Mouse (Mus musculus) forebrain, embryonic 14.5 days (tissue): ENCODE measurements around the gene Trhr2. TPM values are rescaled to one million over a fixed set of nuclear protein-coding genes. Genes with fewer than 3 reads are reported as not detected.
"Not testable (repeated sequence)": the region's sequence is repeated elsewhere in the genome, so short reads cannot be mapped to it uniquely, and the experiment has no call there.

Source experiments
- ATAC-seq: fragments of 200-750 bp; cut with Nextera tagmentation; 2 replicates; pipeline ENCODE4 v1.8.0; 2017; ENCODE audit warnings: mild to moderate bottlenecking, moderate library complexity
- DNase-seq: peaks from one replicate; pipeline ENCODE4 v3.0.0-alpha.2; 2015; ENCODE audit warnings: low spot score
- H3K27ac ChIP-seq: fragments of 300-500 bp; sonication (generic); 2 replicates; pipeline ENCODE4 v1.5.1; 2014; ENCODE audit warnings: low read depth, mild to moderate bottlenecking, control low read depth, low read length, moderate library complexity
- H3K27me3 ChIP-seq: fragments of 300-500 bp; sonication (generic); replicated peaks from 2 replicates; pipeline ENCODE4 v1.6.1; 2014; ENCODE audit warnings: low read length, control low read depth, mixed read lengths; ENCODE audit not compliant: control insufficient read depth, insufficient read depth
- H3K36me3 ChIP-seq: fragments of 300-500 bp; sonication (generic); 2 replicates; pipeline ENCODE4 v1.6.1; 2014; ENCODE audit warnings: low read length, control low read depth; ENCODE audit not compliant: control insufficient read depth, insufficient read depth
- H3K4me1 ChIP-seq: fragments of 300-500 bp; sonication (generic); 2 replicates; pipeline ENCODE4 v1.6.1; 2014; ENCODE audit warnings: antibody characterized with exemption, low read length, control low read depth; ENCODE audit not compliant: control insufficient read depth, insufficient read depth
- H3K4me2 ChIP-seq: fragments of 300-500 bp; sonication (generic); 2 replicates; pipeline ENCODE4 v1.6.1; 2014; ENCODE audit warnings: mild to moderate bottlenecking, control low read depth, low read length
- H3K4me3 ChIP-seq: fragments of 300-500 bp; sonication (generic); 2 replicates; pipeline ENCODE4 v1.5.1; 2014; ENCODE audit warnings: low read depth, low read length, control low read depth
- H3K9ac ChIP-seq: fragments of 300-500 bp; sonication (generic); 2 replicates; pipeline ENCODE4 v1.6.1; 2014; ENCODE audit warnings: mild to moderate bottlenecking, low read length, control low read depth, moderate library complexity
- H3K9me3 ChIP-seq: fragments of 300-500 bp; sonication (generic); replicated peaks from 2 replicates; pipeline ENCODE4 v1.6.1; 2016; ENCODE audit warnings: low read length, control low read depth, mixed read lengths; ENCODE audit not compliant: control insufficient read depth
- WGBS: fragments of 180-500 bp; shearing (Covaris S2); extraction: QIAGEN DNeasy Blood & Tissue Kit; methylation state at CpG from one replicate; pipeline ENCODE4 v1.1.7; 2014; 5-methylcytosine and 5-hydroxymethylcytosine counted together
- polyA plus RNA-seq: library from polyadenylated mRNA; unstranded; fragments of >200 nt; fragmentation: Nextera tagmentation; extraction: Ambion mirVana; gene quantifications from 2 replicates; pipeline ENCODE4 v1.2.1, GENCODE M21; 2014

Gene Trhr2
- polyA plus RNA-seq, 1 experiment from 2014 or later, result not detected

- DNase-seq (no peak), ATAC-seq (no peak)
- Histone ChIP-seq H3K4me3 (no peak overlapping the region), H3K27me3 (peaks cover 15% of the 10 kb centered on the region), H3K9ac (no peak overlapping the region), H3K9me3 (no peaks in the 10 kb centered on the region), H3K27ac (no peak overlapping the region), H3K4me2 (no peak overlapping the region), H3K4me1 (no peaks in the 10 kb centered on the region), H3K36me3 (no peaks in the 10 kb centered on the region)
- WGBS, result 79% methylated on average over 12 of the region's 12 CpGs
These were observed 30.0 kb downstream of the Trhr2 start for GRCm38 (mm10) chr8:122330446-122331133.

DNA sequence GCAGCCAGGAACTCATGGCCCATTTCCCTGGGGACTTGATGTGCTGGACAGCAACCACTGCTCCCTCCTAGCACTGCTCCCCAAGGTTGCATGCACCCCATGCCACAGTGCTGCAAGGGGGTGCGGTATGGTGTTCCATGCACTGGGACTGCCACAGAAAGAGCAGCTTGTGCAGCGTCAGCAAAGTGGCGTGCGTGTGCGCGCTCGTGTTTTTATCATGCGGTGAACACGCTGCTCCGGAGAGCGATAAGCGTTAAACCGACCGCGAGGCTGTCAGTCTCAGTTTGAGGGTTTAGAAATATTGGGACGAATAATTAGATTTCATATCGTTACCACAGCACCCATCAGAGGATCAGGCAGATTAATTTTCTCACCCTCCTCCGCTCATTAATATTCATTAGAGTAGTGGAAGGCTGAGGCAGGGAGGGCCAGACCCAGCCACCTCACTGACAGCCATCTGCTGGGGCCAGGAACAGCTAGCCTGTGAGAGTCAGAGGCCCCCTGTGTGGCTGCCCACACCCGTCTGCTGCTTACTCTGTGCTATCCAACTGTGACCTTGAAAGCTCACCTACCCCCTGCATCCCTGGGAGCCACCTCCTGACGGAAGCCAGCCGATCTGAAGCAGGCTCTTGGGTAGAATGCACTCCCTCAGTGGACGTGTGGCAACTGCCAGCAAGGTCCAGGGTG lies 30.9 kb downstream of the Trhr2 start:
- no peak overlapping the region for H3K27ac ChIP-seq
- ATAC-seq (0 out of 2 replicates have a peak, but pooled peaks have one; percentile 8), DNase-seq (peak; percentile 31)
- no peak overlapping the region for H3K9ac ChIP-seq
- 70% methylated on average over 22 of the region's 22 CpGs for WGBS
- peaks cover 6% of the 10 kb centered on the region for H3K27me3 ChIP-seq
- no peak overlapping the region for H3K4me3 ChIP-seq
- no peaks in the 10 kb centered on the region for H3K36me3 ChIP-seq
- H3K9me3 ChIP-seq, result no peaks in the 10 kb centered on the region
- H3K4me2 ChIP-seq, result no peak overlapping the region
- H3K4me1 ChIP-seq, result no peaks in the 10 kb centered on the region

DNA sequence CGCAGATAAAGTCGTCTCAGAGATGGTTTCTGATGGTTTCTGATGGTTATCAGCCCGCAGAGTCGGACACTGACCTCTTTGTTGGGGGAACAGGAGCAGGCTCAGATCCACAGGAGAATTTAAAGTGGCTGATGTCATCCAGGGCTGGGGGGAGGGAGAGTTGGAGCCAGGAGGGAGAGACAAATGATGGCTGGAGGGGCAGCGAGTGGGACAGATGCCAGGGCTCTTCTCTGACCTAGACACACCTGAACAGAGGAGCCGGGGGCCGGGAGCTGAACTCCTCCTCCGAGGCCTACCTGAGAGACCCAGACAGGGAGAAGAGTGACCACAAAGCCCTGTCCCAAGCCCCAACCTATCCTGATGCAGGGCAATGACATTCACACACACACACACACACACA lies 31.5 kb downstream of the Trhr2 start:
- Histone ChIP-seq H3K4me1 (peaks cover 4% of the 10 kb centered on the region; the same call in 1 of the 2 replicates), H3K27ac (no peak overlapping the region), H3K9me3 (no peaks in the 10 kb centered on the region), H3K4me2 (no peak overlapping the region), H3K36me3 (no peaks in the 10 kb centered on the region), H3K4me3 (no peak overlapping the region), H3K9ac (no peak overlapping the region), H3K27me3 (no peaks in the 10 kb centered on the region)
- WGBS, result 76% methylated on average over 8 of the region's 8 CpGs
- DNase-seq (no peak), ATAC-seq (no peak)

GRCm38 (mm10) chr8:122326114-122326542 lies 34.4 kb downstream of the Trhr2 start:
- Histone ChIP-seq H3K9me3 (no peaks in the 10 kb centered on the region), H3K4me1 (peaks cover 4% of the 10 kb centered on the region; the same call in 1 of the 2 replicates), H3K4me2 (0 out of 2 replicates have a peak overlapping the region, but pooled peaks have one; percentile 1), H3K9ac (peak overlapping the region; percentile 42; the same call in 1 of the 2 replicates), H3K36me3 (no peaks in the 10 kb centered on the region), H3K4me3 (no peak overlapping the region), H3K27ac (0 out of 2 replicates have a peak overlapping the region, but pooled peaks have one; percentile 33), H3K27me3 (no peaks in the 10 kb centered on the region)
- ATAC-seq (no peak), DNase-seq (peak; percentile 42)
- WGBS, result 9% methylated on average over 14 of the region's 14 CpGs

DNA sequence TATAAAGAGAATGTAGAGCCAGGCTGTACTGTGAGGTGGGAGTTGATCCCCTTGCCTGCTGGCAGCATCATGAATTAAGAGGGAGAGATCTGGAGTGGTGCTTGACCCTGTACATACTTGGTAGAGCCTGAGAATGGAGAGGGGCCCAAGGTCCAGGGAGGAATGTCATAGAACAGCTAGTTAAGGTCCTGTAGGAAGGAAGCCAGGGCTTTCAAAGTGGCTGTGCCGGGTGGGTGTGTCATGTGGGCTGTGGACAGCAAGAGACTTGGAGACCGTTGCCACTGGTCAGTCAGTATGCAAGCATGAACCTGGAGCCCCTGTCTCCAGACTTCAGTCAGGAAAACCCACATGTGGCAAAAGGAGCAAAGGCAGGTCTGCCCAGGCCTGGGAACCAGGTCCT lies 35.4 kb downstream of the Trhr2 start:
- Histone ChIP-seq H3K4me1 (peaks cover 7% of the 10 kb centered on the region; the same call in 1 of the 2 replicates), H3K27me3 (no peaks in the 10 kb centered on the region), H3K36me3 (no peaks in the 10 kb centered on the region), H3K4me2 (no peak overlapping the region), H3K9ac (no peak overlapping the region), H3K27ac (no peak overlapping the region), H3K4me3 (no peak overlapping the region), H3K9me3 (no peaks in the 10 kb centered on the region)
- no peak for ATAC-seq
- no peak for DNase-seq
- WGBS, result 82% methylated on average over 2 of the region's 2 CpGs

- not testable (repeated sequence) for H3K36me3 ChIP-seq, DNase-seq, H3K9me3 ChIP-seq, H3K27ac ChIP-seq, H3K4me2 ChIP-seq, H3K4me1 ChIP-seq, H3K27me3 ChIP-seq, H3K4me3 ChIP-seq
- 0 out of 2 replicates have a peak overlapping the region, but pooled peaks have one; percentile 32 for H3K9ac ChIP-seq
- peak; percentile 43 for ATAC-seq
- 4% methylated on average over 13 of the region's 13 CpGs for WGBS
These were observed 36.6 kb downstream of the Trhr2 start for GRCm38 (mm10) chr8:122323951-122324402.

DNA sequence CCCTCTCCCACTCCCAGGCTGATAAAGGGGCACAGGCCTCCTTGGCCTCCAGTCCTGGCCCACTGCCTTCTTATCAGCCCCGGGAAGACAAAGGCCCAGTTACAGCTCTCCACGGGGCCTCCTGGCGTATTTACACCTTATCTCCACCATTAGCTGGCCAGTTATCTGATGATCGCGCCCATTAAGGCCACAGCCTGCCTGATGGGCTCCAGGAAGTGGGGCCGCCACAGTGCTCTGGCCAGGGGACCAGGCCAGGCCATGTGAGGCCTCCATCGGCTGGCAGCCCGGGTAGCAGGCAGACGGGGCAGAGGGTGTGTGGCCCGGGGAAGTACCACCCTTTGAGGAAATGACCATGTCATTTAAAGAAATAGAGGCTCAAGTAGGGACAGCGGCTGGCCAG lies 37.8 kb downstream of the Trhr2 start:
- Histone ChIP-seq H3K27ac (no peak overlapping the region), H3K9ac (no peak overlapping the region), H3K4me2 (no peak overlapping the region), H3K36me3 (no peaks in the 10 kb centered on the region), H3K27me3 (no peaks in the 10 kb centered on the region), H3K9me3 (no peaks in the 10 kb centered on the region), H3K4me3 (no peak overlapping the region), H3K4me1 (peaks cover 7% of the 10 kb centered on the region; the same call in 1 of the 2 replicates)
- 66% methylated on average over 11 of the region's 11 CpGs for WGBS
- DNase-seq (no peak), ATAC-seq (no peak)

DNA sequence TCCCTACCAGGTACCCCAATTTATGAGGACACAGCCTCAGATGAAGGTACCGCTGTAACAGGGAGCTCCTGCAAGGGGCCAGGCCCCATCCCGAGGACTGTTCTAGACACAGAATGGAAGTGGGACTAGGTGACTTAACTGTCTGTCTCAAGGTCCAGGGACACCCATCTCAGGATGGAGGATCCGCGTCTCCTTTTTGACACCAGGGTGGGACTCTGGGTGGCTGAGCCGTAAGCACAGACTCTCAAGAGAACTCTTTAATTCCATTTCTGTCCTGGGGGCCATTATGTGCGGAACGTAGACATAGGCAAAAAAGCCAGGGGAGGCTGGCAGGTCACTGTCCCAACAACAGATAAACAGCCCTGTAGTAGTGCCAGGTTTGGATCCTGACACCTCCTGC lies 38.4 kb downstream of the Trhr2 start:
- Histone ChIP-seq H3K9me3 (no peaks in the 10 kb centered on the region), H3K36me3 (no peaks in the 10 kb centered on the region), H3K27ac (no peak overlapping the region), H3K4me1 (peaks cover 7% of the 10 kb centered on the region; the same call in 1 of the 2 replicates), H3K9ac (no peak overlapping the region), H3K4me3 (no peak overlapping the region), H3K4me2 (no peak overlapping the region), H3K27me3 (no peaks in the 10 kb centered on the region)
- no peak for ATAC-seq
- 89% methylated on average over 7 of the region's 7 CpGs for WGBS
- DNase-seq, result no peak

- Histone ChIP-seq H3K4me1 (peaks cover 7% of the 10 kb centered on the region; the same call in 1 of the 2 replicates), H3K27ac (no peak overlapping the region)
These were observed 39.1 kb downstream of the Trhr2 start for GRCm38 (mm10) chr8:122321455-122321921.

More at GRCm38 (mm10) chr8:122321455-122321921, 39.1 kb downstream of the Trhr2 start:
- H3K27me3 ChIP-seq, result no peaks in the 10 kb centered on the region
- DNase-seq (no peak), ATAC-seq (no peak)
- H3K9ac ChIP-seq, result no peak overlapping the region
- H3K9me3 ChIP-seq, result no peaks in the 10 kb centered on the region
- no peaks in the 10 kb centered on the region for H3K36me3 ChIP-seq
- no peak overlapping the region for H3K4me3 ChIP-seq
- WGBS, result 69% methylated on average over 10 of the region's 10 CpGs
- H3K4me2 ChIP-seq, result no peak overlapping the region
